In the genomic region with DNA sequence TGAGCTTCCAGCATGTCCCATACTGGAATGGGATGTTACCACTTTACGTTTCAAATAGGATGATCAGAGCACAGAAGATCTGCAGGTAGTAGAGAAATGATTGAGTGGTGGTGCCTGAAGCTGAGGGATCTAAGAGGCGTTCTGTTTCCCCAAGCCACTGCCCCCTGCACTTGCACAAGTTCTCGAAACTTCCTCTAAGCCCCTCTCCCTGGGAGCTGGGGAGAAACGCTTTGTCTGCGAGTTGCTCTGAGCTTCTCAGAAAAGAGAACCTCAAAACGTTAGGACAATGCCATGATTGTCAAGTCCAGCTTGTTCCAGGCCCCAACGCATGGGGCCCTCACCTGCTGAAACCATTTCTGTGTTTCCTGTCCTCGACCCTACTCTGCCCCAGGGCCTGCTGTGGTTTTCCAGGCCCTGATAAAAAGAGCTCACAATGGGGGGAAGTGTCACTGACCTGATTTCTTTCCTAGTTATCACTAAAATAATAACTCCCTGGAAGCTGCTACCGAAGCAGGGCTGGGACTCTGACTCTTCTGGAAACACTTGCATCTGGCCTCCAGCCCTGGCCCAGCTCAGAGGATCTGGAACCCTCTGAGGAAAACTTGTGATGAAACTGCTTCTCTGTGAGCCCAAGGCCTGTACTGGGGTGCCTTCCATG, we compare ENCODE assay signal across 16 mouse cellular contexts.
A peak's percentile ranks its signal among the peaks of the same experiment; 100 is the strongest.
DNase-seq lines count a peak whose midpoint lies in the region; ATAC-seq and TF ChIP-seq lines count a peak whose summit lies in the region.
"Had no signal": no experiment of that assay in that cellular context is flagged by ENCODE, and none has a peak within 500 bp of the region (broad histone marks: within the 10 kb centered on the region; RNA-seq: fewer than 3 reads in every experiment).

No protein-coding gene starts in this region.

- no peak for DNase-seq in forebrain, embryonic 10.5 days (ENCODE audit: extremely low spot score, low spot score)
- DNase-seq in forebrain, postnatal 0 days = no peak
- DNase-seq in gastrocnemius, postnatal 36 days = peak; percentile 37 to 55
- no peak for DNase-seq in layer of hippocampus, adult 8-10 months (ENCODE audit: low spot score in 2 of 2)
- DNase-seq in left cerebral cortex, postnatal 25 days (ENCODE audit: low spot score in 2 of 2) = no peak
- no peak for DNase-seq in lung, postnatal 36 days
- DNase-seq: cerebellum, postnatal 25 days; kidney, postnatal 36 days; midbrain, embryonic 14.5 days; retina, postnatal 1 day; thymus, adult 2 months had no signal

- H3K9me3 ChIP-seq in forebrain, embryonic 10.5 days = no peaks in the 10 kb centered on the region
- H3K9me3 ChIP-seq in forebrain, postnatal 0 days (ENCODE audit: low read length) = no peaks in the 10 kb centered on the region
- H3K9me3 ChIP-seq in heart, embryonic 14.5 days (ENCODE audit: control insufficient read depth, low read length) = no peaks in the 10 kb centered on the region
- H3K9me3 ChIP-seq: forebrain, embryonic 13.5 days; intestine, embryonic 15.5 days had no signal

- no peak for TF ChIP-seq CTCF in forebrain, postnatal 0 days (IDR thresholded peaks at IDR 0.05; ENCODE audit: low read depth)

- intact Hi-C loops in gastrocnemius, postnatal 36 days (cut with DNase I) = no loop called here
- intact Hi-C loops in left cerebral cortex, postnatal 25 days (cut with DNase I) = no loop called here

- 0 out of 2 replicates have a peak overlapping the region, but pooled peaks have one; percentile 15 for H3K27ac ChIP-seq in forebrain, embryonic 10.5 days
- no peak overlapping the region for H3K27ac ChIP-seq in forebrain, postnatal 0 days (ENCODE audit: low read depth, low read length)
- peak overlapping the region; percentile 63 to 64 for H3K27ac ChIP-seq in heart, embryonic 14.5 days (replicated peaks in 1 of 2; ENCODE audit: control insufficient read depth in 1 of 2, insufficient read depth in 1 of 2, low read depth in 2 of 2, low read length in 2 of 2)
- H3K27ac ChIP-seq: forebrain, embryonic 13.5 days; intestine, embryonic 15.5 days; liver, embryonic 14.5 days had no signal

- H3K27me3 ChIP-seq in forebrain, embryonic 10.5 days (ENCODE audit: poor library complexity, severe bottlenecking) = no peaks in the 10 kb centered on the region
- H3K27me3 ChIP-seq in forebrain, postnatal 0 days (ENCODE audit: insufficient read depth, low read length) = no peaks in the 10 kb centered on the region
- H3K27me3 ChIP-seq in heart, embryonic 14.5 days (ENCODE audit: control insufficient read depth, insufficient read depth, low read length) = no peaks in the 10 kb centered on the region
- H3K27me3 ChIP-seq: forebrain, embryonic 13.5 days; intestine, embryonic 15.5 days had no signal

- no peaks in the 10 kb centered on the region for H3K36me3 ChIP-seq in forebrain, embryonic 10.5 days (replicated peaks)
- H3K36me3 ChIP-seq in forebrain, postnatal 0 days (ENCODE audit: insufficient read depth) = no peaks in the 10 kb centered on the region
- H3K36me3 ChIP-seq in heart, embryonic 14.5 days (ENCODE audit: control insufficient read depth, insufficient read depth, low read length) = no peaks in the 10 kb centered on the region
- H3K36me3 ChIP-seq: intestine, embryonic 15.5 days had no signal

- H3K4me3 ChIP-seq in forebrain, embryonic 10.5 days = no peak overlapping the region
- no peak overlapping the region for H3K4me3 ChIP-seq in forebrain, postnatal 0 days (ENCODE audit: low read depth, low read length)
- no peak overlapping the region for H3K4me3 ChIP-seq in heart, embryonic 14.5 days (ENCODE audit: control insufficient read depth in 1 of 2, insufficient read depth in 1 of 2, low read depth in 1 of 2, low read length in 2 of 2)
- H3K4me3 ChIP-seq: forebrain, embryonic 13.5 days; intestine, embryonic 15.5 days had no signal

- 71% methylated on average over 9 of the region's 9 CpGs for WGBS in forebrain, embryonic 10.5 days
- WGBS in forebrain, postnatal 0 days = 69% methylated on average over 9 of the region's 9 CpGs
- 49% methylated on average over 9 of the region's 9 CpGs for WGBS in heart, embryonic 14.5 days

- no peaks in the 10 kb centered on the region for H3K4me1 ChIP-seq in forebrain, embryonic 10.5 days
- H3K4me1 ChIP-seq in forebrain, postnatal 0 days (ENCODE audit: insufficient read depth) = no peaks in the 10 kb centered on the region
- H3K4me1 ChIP-seq in heart, embryonic 14.5 days (ENCODE audit: control insufficient read depth in 2 of 2, insufficient read depth in 2 of 2, low read length in 2 of 2) = peaks cover 6 to 7% of the 10 kb centered on the region in 2 experiments; a peak in 3 of 4 replicates
- H3K4me1 ChIP-seq: forebrain, embryonic 13.5 days; intestine, embryonic 15.5 days had no signal

- H3K9ac ChIP-seq in forebrain, postnatal 0 days = no peak overlapping the region
- H3K9ac ChIP-seq in heart, embryonic 14.5 days (ENCODE audit: low read length) = no peak overlapping the region
- H3K9ac ChIP-seq: forebrain, embryonic 13.5 days; intestine, embryonic 15.5 days; liver, embryonic 14.5 days had no signal

- ATAC-seq in forebrain, postnatal 0 days = no peak
- peak; percentile 76 for ATAC-seq in heart, embryonic 14.5 days (ENCODE audit: insufficient number of reproducible peaks, insufficient read depth, low FRiP score, low read depth)
- peak; percentile 74 for ATAC-seq in megakaryocyte progenitor cell, adult 5-6 weeks (replicated peaks; ENCODE audit: poor library complexity)
- ATAC-seq: forebrain, embryonic 13.5 days; intestine, embryonic 15.5 days had no signal

- H3K4me2 ChIP-seq in forebrain, postnatal 0 days (ENCODE audit: low read depth) = no peak overlapping the region
- H3K4me2 ChIP-seq in heart, embryonic 14.5 days (ENCODE audit: low read length) = no peak overlapping the region
- H3K4me2 ChIP-seq: forebrain, embryonic 13.5 days; intestine, embryonic 15.5 days had no signal

Comparison
In these comparisons a context has a peak if more than half of its experiments do, and no peak if none do; other contexts are left out.
1. DNase-seq: peak in gastrocnemius, postnatal 36 days (2 of 2); none in forebrain, embryonic 10.5 days (single experiment), forebrain, postnatal 0 days (single experiment), layer of hippocampus, adult 8-10 months (0 of 2), left cerebral cortex, postnatal 25 days (0 of 2) and lung, postnatal 36 days (single experiment).